Mouse (Mus musculus) lung, adult 2 months (tissue): ENCODE results near the gene Plac1. TPM values are rescaled to one million over a fixed set of nuclear protein-coding genes. Genes with fewer than 3 reads are reported as not detected.

Experiments used
- DNase-seq: peaks from one replicate; pipeline ENCODE4 v3.0.0; 2022
- H3K4me1 ChIP-seq: fragments of 200-500 bp; 2 replicates; pipeline ENCODE4 v1.6.1; 2011; ENCODE audit warnings: low read length; ENCODE audit not compliant: control insufficient read depth, insufficient read depth
- H3K4me3 ChIP-seq: fragments of 200-500 bp; replicated peaks from 2 replicates; pipeline ENCODE3; 2011; ENCODE audit warnings: low read depth, mild to moderate bottlenecking, control low read depth, low read length; ENCODE audit errors: extremely low read depth
- CTCF ChIP-seq: fragments of 200-500 bp; IDR thresholded peaks from 2 replicates; pipeline ENCODE4 v1.5.1; 2011; ENCODE audit warnings: mild to moderate bottlenecking, low read length, control low read depth; ENCODE audit not compliant: insufficient read depth
- POLR2A ChIP-seq: fragments of 200-500 bp; IDR thresholded peaks from 2 replicates; pipeline ENCODE4 v1.6.1; 2011; ENCODE audit warnings: low read depth, mild to moderate bottlenecking, control low read depth, low read length, borderline replicate concordance; ENCODE audit errors: extremely low read depth
- WGBS: fragments of 180-500 bp; shearing (Covaris S2); methylation state at CpG from one replicate; pipeline ENCODE4 v1.1.7; 2018; 5-methylcytosine and 5-hydroxymethylcytosine counted together
- polyA plus RNA-seq: library from polyadenylated mRNA; depleted of rRNA; stranded (reverse); fragments of >200 nt; gene quantifications from 2 replicates; pipeline ENCODE4 v1.2.3, GENCODE M21; 2012

Plac1 gene
- polyA plus RNA-seq, 1 experiment: not detected

DNA sequence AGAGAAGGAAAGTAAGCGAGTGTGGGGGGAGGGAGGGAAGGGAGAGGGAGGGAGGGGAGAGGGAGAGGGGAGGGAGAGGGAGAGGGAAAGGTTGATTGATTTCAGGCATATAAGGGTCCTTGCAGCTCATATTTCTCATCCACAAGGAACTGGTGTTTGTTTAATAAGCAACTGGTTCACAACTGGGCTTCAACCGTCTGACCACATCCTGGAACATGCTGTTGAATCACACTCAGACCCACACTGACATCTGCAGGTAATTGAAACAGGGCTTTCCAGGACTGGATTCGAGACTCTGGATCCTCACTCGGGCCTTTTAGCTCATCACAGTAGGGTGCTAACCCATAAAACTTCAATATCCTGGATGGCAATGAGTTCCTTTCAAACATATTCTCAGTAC, 6.2 kb downstream of the Plac1 start:
- WGBS: 52% methylated on average over 4 of the region's 4 CpGs
- TF ChIP-seq POLR2A (no peak), CTCF (peak; percentile 20; the same call in 1 of the 2 replicates)
- DNase-seq: no peak

DNA sequence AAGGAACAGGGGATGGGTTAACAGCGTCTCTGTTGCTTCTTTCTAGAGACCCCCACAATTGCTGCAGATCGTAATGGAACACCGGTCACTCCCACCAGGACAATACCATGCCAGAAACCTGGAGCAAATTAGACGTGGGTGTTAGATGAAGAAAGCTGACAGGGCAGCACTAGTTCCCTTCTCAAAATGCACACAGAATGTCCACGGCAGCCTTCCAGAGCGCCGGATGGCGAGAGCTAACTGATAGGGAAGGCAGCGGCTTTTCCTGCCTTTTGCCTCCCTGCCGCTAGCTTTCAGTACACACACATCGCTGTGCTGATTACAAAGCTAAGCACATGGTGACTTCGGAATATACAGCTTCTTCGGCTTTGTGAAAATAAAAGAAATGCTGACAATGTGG, 7.9 kb downstream of the Plac1 start:
- no peak for DNase-seq
- no peak overlapping the region for H3K4me3 ChIP-seq
- WGBS: 45% methylated on average over 13 of the region's 13 CpGs
- TF ChIP-seq CTCF (no peak), POLR2A (no peak)
- no peaks in the 10 kb centered on the region; the same call in 1 of the 2 replicates for H3K4me1 ChIP-seq

More for the DNA sequence above, 6.2 kb downstream of the Plac1 start:
- no peaks in the 10 kb centered on the region; the same call in 1 of the 2 replicates for H3K4me1 ChIP-seq
- no peak overlapping the region for H3K4me3 ChIP-seq

DNA sequence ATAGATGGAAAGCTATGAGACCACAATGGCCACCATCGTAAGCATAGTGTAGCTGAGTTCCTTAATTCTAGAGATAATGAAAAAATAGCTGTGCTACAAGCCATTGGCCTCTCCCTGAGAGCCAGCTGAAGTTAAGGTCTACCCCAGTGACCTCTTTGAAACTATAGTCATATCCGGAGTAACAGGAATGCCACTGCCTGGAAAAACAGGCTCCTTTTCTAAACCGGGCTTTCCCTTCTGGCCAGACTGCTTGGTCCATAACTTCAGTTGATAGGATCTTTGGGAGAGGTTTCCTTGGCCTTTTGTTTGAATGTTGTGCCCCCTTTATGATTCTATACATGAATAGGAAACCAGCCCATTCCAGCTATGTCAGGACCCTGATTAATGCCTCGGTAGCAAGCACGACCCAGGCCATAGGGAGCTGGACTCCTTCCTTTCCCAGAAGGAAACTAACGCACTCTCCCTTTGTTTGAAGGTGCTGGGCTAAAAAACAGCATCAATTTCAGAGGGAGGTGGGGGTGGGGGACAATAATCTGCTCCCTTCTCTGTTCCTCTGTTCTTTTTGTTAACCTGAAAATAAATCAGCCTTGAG, 15.5 kb downstream of the Plac1 start:
- H3K4me1 ChIP-seq: no peaks in the 10 kb centered on the region
- WGBS: 56% methylated on average over 6 of the region's 6 CpGs
- no peak for TF ChIP-seq CTCF
- TF ChIP-seq POLR2A: no peak
- no peak overlapping the region for H3K4me3 ChIP-seq
- DNase-seq: no peak

DNA sequence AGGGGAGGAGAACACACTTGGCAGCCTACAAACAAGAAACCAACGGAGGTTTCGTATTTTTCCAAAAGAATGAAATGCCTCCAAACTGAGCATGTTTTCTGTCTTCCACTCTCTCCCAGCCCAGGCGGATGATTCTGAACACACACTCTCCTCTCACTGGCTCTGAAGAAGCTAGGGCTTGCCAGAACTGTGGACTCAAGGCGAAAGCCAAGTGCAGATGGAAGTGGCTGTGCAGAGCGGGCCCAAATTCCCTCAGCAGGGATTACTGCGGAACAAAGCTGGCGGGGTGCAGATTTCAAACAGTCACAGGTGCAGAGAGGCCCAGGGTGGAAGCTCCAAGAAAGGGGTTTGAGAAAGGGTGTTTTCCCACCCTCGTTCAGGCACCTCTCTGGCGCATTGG, 19.1 kb downstream of the Plac1 start:
- DNase-seq: no peak
- no peaks in the 10 kb centered on the region for H3K4me1 ChIP-seq
- WGBS: 74% methylated on average over 9 of the region's 9 CpGs
- TF ChIP-seq CTCF (no peak), POLR2A (no peak)
- H3K4me3 ChIP-seq: no peak overlapping the region

DNA sequence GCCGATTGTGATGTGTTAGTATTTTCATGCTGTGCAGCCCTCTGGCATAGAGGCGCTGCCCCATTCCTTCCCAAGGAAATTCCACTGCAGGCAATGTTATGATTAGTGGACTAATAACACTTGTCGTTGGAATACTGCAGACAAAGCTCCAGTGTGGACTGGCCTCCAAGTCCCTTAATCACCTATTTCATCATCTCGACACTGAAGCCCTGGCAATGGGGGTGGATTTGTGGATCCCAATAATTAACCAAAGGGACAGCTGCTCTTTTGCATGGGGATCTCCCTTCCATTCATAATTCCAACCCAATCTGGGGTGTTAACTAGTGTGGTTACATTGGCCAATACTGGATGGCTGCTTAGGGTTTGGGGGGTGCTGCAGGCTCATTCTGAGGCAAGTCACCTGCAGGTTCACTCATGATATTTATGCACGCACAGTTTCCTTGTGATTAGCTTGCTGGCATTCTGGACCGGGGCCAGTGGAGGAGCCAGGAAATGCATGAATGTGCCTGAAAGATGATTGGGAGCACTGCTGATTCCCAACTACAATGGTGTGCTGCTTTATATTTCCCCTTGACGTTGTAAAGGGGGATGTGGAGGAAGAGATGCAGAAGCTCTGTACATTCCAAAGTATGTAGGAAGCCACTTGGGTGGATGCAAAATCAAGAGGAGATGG, 25.2 kb downstream of the Plac1 start:
- WGBS: 54% methylated on average over 7 of the region's 7 CpGs
- H3K4me3 ChIP-seq: no peak overlapping the region
- peaks cover 2% of the 10 kb centered on the region; the same call in 1 of the 2 replicates for H3K4me1 ChIP-seq
- no peak for TF ChIP-seq CTCF
- no peak for TF ChIP-seq POLR2A
- DNase-seq: no peak

DNA sequence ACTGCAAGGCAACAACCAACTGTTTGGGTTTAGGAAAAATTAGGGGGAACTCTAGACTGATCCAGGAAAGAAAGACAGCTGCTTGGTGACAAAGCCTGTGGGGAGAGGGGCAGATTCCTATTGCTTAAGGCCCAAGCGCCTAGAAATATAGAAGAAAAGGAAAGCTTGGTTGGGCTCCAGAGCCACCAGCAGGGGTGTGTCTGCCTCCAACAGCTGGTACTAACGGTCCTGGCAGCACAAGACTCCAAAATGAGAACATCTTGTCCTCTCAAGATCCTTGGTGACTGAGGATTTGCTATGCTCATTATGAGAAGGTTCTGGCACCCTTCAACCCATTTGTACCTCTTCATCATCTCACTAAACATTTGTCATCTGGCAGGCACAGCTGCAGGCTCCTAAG, 26.1 kb downstream of the Plac1 start:
- peaks cover 2% of the 10 kb centered on the region; the same call in 1 of the 2 replicates for H3K4me1 ChIP-seq
- DNase-seq: no peak
- 66% methylated on average over 2 of the region's 2 CpGs for WGBS
- H3K4me3 ChIP-seq: no peak overlapping the region
- TF ChIP-seq CTCF (no peak), POLR2A (no peak)

DNA sequence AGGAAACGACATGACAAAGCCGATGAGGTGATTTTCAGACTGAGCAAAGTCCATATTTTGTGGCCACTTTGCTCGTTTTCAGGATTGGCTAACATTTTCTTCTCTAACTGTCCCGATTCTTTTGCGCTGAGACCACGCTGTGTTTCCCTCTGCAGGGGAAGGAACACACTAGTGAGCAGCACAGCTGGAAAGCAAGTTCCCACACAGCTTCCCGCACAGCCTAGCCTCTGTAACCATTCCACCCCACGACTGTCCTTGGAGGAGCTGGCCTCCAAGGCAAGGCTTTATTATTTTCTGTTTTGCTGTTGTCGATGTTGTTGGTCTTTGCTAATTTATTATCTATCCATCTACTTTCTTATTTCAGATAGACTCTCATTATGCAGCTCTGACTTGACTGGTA, 27.4 kb downstream of the Plac1 start:
- no peak for TF ChIP-seq POLR2A
- no peak for TF ChIP-seq CTCF
- Histone ChIP-seq H3K4me3 (no peak overlapping the region), H3K4me1 (peaks cover 2% of the 10 kb centered on the region; the same call in 1 of the 2 replicates)
- DNase-seq: no peak
- WGBS: 53% methylated on average over 9 of the region's 9 CpGs

DNA sequence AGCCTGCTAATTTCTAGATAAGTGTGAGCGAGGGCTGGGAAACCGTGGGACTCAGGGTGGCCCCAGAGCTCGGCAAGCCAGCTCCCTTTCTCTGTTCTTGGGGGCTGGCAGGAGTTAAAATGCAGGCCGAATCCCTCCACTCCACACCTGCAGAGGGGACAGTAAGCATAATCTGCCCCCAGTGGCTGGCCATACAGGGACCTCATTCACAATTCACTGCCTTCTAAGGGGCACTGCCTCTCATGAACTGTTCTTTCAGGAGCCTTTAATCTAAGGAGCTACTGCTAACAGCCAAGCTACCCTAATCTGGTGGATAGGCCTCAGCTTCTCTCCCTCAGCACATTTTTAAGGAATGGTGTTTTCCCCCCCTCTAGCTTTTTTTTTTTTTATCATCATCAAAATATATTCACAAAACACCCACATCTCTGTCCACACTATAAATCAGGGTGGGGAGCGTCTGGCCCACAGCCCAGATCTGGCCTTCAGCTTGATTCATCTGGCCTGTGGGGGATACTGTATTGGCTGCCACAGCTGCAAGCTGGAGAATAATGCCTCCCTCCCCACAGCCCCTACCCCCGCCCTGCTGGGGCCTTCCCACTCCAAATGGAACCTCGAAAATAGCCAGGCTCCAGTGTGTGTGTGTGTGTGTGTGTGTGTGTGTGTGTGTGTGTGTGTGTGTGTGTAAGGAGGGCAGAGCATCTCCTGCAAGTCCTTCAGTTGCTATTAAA, 28.0 kb downstream of the Plac1 start:
- no peak for DNase-seq
- Histone ChIP-seq H3K4me3 (no peak overlapping the region), H3K4me1 (peaks cover 2% of the 10 kb centered on the region; the same call in 1 of the 2 replicates)
- no peak for TF ChIP-seq POLR2A
- TF ChIP-seq CTCF: no peak
- WGBS: 60% methylated on average over 7 of the region's 7 CpGs

DNA sequence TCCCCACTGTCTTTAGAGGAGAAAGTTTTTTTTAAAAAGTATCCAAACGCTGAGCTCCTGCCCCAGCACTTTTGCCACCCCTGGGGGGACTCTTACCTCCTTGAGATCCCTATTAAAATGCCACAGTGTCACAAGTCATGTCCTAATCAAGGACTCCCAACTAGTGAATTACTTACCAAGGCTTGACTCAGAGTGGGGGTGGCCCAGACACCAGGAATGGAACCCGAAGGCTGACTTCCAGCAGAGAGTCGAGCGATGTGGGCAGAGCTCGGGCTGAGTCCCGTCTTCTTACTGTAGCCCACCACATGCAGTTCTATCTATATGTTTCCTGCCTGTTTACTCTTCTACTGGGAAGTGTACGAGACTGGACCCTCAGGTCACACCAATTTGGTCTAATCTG, 30.5 kb downstream of the Plac1 start:
- Histone ChIP-seq H3K4me1 (peaks cover 2% of the 10 kb centered on the region; the same call in 1 of the 2 replicates), H3K4me3 (no peak overlapping the region)
- no peak for DNase-seq
- no peak for TF ChIP-seq POLR2A
- no peak for TF ChIP-seq CTCF
- WGBS: 68% methylated on average over 7 of the region's 7 CpGs
